Mouse (Mus musculus) ES-E14 (cell line): ENCODE results near the gene Atg2a.

Experiments used
- CHD2 ChIP-seq: IDR thresholded peaks from 2 replicates; pipeline ENCODE4 v1.6.1; 2014; ENCODE audit warnings: mild to moderate bottlenecking, low read depth, low read length, inconsistent platforms
- HCFC1 ChIP-seq: IDR thresholded peaks from 2 replicates; pipeline ENCODE4 v1.6.1; 2012; ENCODE audit warnings: low read length, inconsistent platforms, borderline replicate concordance; ENCODE audit not compliant: insufficient read depth
- MAFK ChIP-seq: IDR thresholded peaks from 2 replicates; pipeline ENCODE4 v1.6.1; 2014; ENCODE audit warnings: mild to moderate bottlenecking, low read depth, low read length, inconsistent platforms; ENCODE audit not compliant: insufficient read depth
- ZC3H11A ChIP-seq: IDR thresholded peaks from 2 replicates; pipeline ENCODE4 v1.6.1; 2012; ENCODE audit warnings: low read depth, mild to moderate bottlenecking, inconsistent platforms, low read length, borderline replicate concordance
- ZNF384 ChIP-seq: IDR thresholded peaks from 2 replicates; pipeline ENCODE4 v1.6.1; 2012; ENCODE audit warnings: low read depth, low read length, inconsistent platforms

- no peak for TF ChIP-seq MAFK
- no peak for TF ChIP-seq ZC3H11A
- TF ChIP-seq HCFC1: no peak
- TF ChIP-seq CHD2: no peak
- no peak for TF ChIP-seq ZNF384
Observed at GRCm38 (mm10) chr19:6310181-6310580, 68.7 kb downstream of the Atg2a start.
